Mouse (Mus musculus) limb, embryonic 12.5 days (tissue): ENCODE measurements around the gene Srebf2. TPM values are rescaled to one million over a fixed set of nuclear protein-coding genes. Genes with fewer than 3 reads are reported as not detected.
A peak's percentile ranks its signal among the peaks of the same experiment; 100 is the strongest.

Experiments used
- ATAC-seq: fragments of 200-750 bp; cut with Nextera tagmentation; 2 replicates; pipeline ENCODE4 v1.8.0; 2017; ENCODE audit warnings: low read depth, moderate TSS enrichment; ENCODE audit not compliant: insufficient number of reproducible peaks, insufficient read depth, low FRiP score, low TSS enrichment
- H3K27ac ChIP-seq: fragments of 300-500 bp; sonication (generic); 2 replicates; pipeline ENCODE4 v1.5.1; 2016; ENCODE audit warnings: mild to moderate bottlenecking, moderate library complexity
- H3K27me3 ChIP-seq: fragments of 300-500 bp; sonication (generic); 2 replicates; pipeline ENCODE4 v1.6.1; 2016; ENCODE audit warnings: mild to moderate bottlenecking, moderate library complexity
- H3K36me3 ChIP-seq: fragments of 300-500 bp; sonication (generic); 2 replicates; pipeline ENCODE4 v1.6.1; 2016; ENCODE audit warnings: mild to moderate bottlenecking, moderate library complexity
- H3K4me1 ChIP-seq: fragments of 300-500 bp; sonication (generic); replicated peaks from 2 replicates; pipeline ENCODE4 v1.6.1; 2016
- H3K4me2 ChIP-seq: fragments of 300-500 bp; sonication (generic); 2 replicates; pipeline ENCODE4 v1.6.1; 2016; ENCODE audit warnings: mild to moderate bottlenecking, moderate library complexity
- H3K4me3 ChIP-seq: fragments of 300-500 bp; sonication (generic); replicated peaks from 2 replicates; pipeline ENCODE4 v1.5.1; 2016; ENCODE audit warnings: mild to moderate bottlenecking
- H3K9ac ChIP-seq: fragments of 300-500 bp; sonication (generic); replicated peaks from 2 replicates; pipeline ENCODE4 v1.6.1; 2016; ENCODE audit warnings: mild to moderate bottlenecking, moderate library complexity
- H3K9me3 ChIP-seq: fragments of 300-500 bp; sonication (generic); 2 replicates; pipeline ENCODE4 v1.6.1; 2016; ENCODE audit warnings: mild to moderate bottlenecking, moderate library complexity
- WGBS: fragments of 180-500 bp; shearing (Covaris S2); methylation state at CpG from one replicate; pipeline ENCODE4 v1.1.7; 2016; 5-methylcytosine and 5-hydroxymethylcytosine counted together
- polyA plus RNA-seq: library from polyadenylated mRNA; unstranded; fragments of >200 nt; fragmentation: Nextera tagmentation; extraction: Ambion mirVana; gene quantifications from 2 replicates; pipeline ENCODE4 v1.2.1, GENCODE M21; 2016

The Srebf2 gene
- polyA plus RNA-seq, 1 experiment from 2014 or later, result 186 TPM

DNA sequence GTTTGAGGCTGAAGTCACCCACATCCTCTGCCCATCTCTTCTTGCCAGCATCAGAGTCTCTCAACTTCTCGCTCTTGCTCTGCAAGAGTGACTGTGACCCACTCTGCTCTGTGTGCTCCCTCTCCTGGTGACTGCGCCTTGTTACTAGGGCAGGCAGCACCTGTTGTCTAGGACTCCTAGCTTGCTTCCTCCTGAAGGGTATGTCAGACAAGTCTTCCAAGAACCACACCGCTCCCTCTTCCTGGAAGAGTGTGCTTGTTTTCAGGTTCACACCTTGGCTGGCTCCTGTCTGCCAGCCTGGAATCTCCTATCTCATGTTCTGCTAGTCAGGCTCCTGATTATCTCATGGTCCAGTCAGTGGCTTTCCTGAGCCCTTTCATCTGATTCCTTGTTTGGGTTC, 6.6 kb upstream of the Srebf2 start:
- Histone ChIP-seq H3K4me3 (no peak overlapping the region), H3K4me2 (no peak overlapping the region), H3K36me3 (peaks cover 26% of the 10 kb centered on the region), H3K4me1 (0 out of 2 replicates have a peak, but pooled peaks cover 1% of the 10 kb centered on the region), H3K27me3 (no peaks in the 10 kb centered on the region), H3K27ac (no peak overlapping the region), H3K9ac (no peak overlapping the region), H3K9me3 (no peaks in the 10 kb centered on the region)
- ATAC-seq, result no peak
- WGBS, result 80% methylated on average over 3 of the region's 3 CpGs

DNA sequence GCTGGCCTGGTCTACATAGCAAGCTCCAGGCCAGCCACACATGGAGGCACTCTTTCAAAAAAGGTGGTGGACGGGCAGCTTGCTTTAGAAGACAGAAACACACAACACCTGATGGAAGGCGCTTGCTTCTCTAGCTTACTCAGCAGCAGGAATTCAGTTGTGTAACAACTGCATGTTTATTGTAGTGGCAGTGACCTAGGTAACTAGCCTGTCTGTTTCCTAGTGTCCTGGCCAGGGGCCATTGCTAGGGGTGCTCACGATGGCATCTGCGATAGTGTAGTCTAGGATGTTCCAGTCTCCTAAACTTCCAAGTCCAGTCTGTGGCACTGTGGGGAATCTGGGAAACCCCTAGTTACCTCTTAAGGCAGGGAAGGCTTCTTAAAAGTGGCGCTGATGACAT, 2.8 kb upstream of the Srebf2 start:
- Histone ChIP-seq H3K27ac (0 out of 2 replicates have a peak overlapping the region, but pooled peaks have one; percentile 20), H3K9ac (no peak overlapping the region), H3K27me3 (no peaks in the 10 kb centered on the region), H3K9me3 (no peaks in the 10 kb centered on the region), H3K4me3 (no peak overlapping the region), H3K4me2 (no peak overlapping the region), H3K4me1 (peaks cover 21% of the 10 kb centered on the region), H3K36me3 (peaks cover 26% of the 10 kb centered on the region)
- 86% methylated on average over 5 of the region's 5 CpGs for WGBS
- no peak for ATAC-seq

DNA sequence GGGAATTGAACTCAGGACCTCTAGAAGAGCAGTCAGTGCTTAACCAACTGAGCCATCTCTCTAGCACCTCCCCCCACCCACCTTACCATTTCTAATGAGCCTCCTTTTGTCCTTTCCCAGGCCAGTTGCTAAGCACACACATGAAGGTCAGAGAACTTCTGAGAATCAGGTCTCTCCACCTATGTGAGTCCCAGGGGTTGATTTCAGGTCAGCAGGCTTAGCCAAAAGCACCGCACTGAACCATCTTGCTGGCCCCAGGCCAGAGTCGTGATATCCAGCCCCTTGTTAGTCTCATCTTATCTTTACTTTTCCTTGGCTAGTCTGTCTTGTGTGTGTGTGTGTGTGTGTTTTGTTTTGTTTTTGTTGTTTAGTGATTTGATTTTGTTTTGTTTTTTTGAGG, 1.6 kb upstream of the Srebf2 start:
- Histone ChIP-seq H3K36me3 (peaks cover 19% of the 10 kb centered on the region), H3K4me1 (peaks cover 25% of the 10 kb centered on the region), H3K27ac (peak overlapping the region; percentile 95), H3K9me3 (no peaks in the 10 kb centered on the region), H3K4me2 (no peak overlapping the region), H3K27me3 (no peaks in the 10 kb centered on the region), H3K9ac (0 out of 2 replicates have a peak overlapping the region, but pooled peaks have one; percentile 0), H3K4me3 (no peak overlapping the region)
- 62% methylated on average over 2 of the region's 2 CpGs for WGBS
- ATAC-seq, result no peak

DNA sequence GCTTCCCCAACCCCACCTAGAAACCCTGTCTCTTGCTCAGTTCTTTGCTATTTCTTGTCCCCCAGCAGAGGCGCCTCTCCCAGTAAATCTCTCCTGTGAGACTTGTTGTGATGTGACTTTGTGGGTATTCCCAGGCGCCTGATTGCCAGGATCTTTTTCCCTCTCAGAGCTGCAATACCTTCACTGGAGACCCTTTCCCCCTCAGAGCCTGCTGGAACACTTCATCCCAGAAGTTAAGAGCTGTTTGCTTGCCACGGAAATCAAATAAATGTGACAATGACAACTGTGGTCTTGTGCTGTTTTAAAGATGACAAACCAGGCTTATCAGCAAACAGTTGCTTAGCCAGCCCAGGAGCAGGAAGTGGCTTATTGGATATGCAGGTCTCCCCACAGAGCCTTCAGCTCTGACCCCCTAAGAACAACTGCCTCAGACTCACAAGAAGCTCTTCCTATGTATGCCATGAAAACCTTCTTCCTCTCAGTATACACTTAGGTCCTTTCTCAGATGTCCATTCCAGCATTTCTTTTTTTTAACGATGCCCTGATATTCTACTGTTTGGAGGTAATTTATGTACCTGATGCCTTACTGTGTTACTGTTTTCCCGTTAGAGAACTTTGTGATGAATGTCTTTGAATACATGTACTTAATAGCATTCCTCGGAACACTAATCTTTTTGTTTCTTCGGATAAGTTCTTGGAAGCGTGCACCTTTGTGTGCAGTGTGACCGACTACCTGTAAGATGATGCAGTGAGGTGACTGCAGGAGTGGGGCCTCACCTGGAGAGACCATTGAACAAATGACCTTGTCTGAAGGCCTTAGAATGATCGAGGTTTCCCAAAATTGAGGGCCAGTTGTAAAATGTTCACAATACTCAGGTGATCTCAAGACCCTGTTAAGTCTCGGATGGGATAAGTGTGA, 871 bp upstream of the Srebf2 start:
- ATAC-seq, result no peak; the same call in 1 of the 2 replicates
- Histone ChIP-seq H3K27ac (peak overlapping the region; percentile 95), H3K4me1 (peaks cover 25% of the 10 kb centered on the region), H3K9ac (peak overlapping the region; percentile 40), H3K9me3 (no peaks in the 10 kb centered on the region), H3K36me3 (peaks cover 19% of the 10 kb centered on the region), H3K27me3 (no peaks in the 10 kb centered on the region), H3K4me2 (peak overlapping the region; percentile 54), H3K4me3 (peak overlapping the region; percentile 85)
- 16% methylated on average over 11 of the region's 11 CpGs for WGBS

DNA sequence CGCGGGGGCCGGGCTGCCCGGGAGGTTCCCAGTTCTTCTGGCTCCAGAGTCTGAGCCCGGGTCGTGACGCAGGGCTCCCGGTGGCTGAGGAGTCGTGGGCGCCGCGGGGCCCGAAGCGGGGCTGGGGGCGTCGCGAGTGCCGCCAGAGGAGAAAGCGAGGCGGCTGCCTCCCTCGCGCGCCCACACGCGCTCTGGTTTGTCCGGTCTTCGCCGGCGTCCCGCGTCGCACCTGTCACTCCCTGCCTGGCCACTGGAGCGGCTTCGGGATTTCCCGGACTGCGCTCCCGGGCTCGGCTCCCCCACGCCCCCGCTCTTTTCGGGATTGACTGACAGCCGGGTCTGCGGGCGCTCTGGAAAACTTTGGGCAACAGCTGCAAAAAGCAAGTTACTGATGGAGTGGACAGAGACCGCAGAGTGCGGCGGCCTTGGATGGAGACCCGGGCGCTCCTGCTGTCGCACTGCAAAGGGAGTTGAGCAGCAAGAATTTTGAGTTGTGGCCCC, 680 bp downstream of the Srebf2 start:
- H3K9ac ChIP-seq, result peak overlapping the region; percentile 88
- peak overlapping the region; percentile 96 for H3K27ac ChIP-seq
- peak overlapping the region; percentile 85 for H3K4me3 ChIP-seq
- H3K4me1 ChIP-seq, result peaks cover 32% of the 10 kb centered on the region
- H3K27me3 ChIP-seq, result no peaks in the 10 kb centered on the region
- H3K4me2 ChIP-seq, result peak overlapping the region; percentile 78
- no peak for ATAC-seq
- H3K36me3 ChIP-seq, result peaks cover 8% of the 10 kb centered on the region; the same call in 1 of the 2 replicates
- WGBS, result under 1% methylated on average over 49 of the region's 50 CpGs
- H3K9me3 ChIP-seq, result no peaks in the 10 kb centered on the region

DNA sequence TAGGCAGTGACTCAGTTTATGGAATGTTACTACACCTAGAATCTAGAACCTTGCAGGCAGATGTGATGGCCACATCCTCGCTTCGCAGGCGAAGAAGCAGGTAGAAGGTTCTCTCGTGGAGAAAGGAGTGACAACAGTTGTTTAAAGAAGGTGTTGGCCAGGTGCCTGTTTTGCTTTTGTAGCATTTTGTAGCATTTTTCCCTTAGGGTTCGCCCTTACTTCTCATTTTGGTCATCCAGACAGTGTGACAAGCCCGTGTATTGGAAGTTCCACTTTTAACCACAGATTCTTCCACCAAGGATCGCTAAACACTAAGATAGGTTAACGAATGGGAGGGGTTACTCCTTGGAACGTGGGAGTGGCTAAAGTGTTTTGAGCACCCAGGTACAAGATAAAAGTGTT, 1.5 kb downstream of the Srebf2 start:
- WGBS, result 30% methylated on average over 9 of the region's 9 CpGs
- Histone ChIP-seq H3K4me3 (peak overlapping the region; percentile 85), H3K36me3 (peaks cover 8% of the 10 kb centered on the region; the same call in 1 of the 2 replicates), H3K4me1 (peaks cover 34% of the 10 kb centered on the region), H3K9ac (peak overlapping the region; percentile 88), H3K27me3 (no peaks in the 10 kb centered on the region), H3K9me3 (no peaks in the 10 kb centered on the region), H3K4me2 (peak overlapping the region; percentile 78), H3K27ac (peak overlapping the region; percentile 96)
- no peak for ATAC-seq

DNA sequence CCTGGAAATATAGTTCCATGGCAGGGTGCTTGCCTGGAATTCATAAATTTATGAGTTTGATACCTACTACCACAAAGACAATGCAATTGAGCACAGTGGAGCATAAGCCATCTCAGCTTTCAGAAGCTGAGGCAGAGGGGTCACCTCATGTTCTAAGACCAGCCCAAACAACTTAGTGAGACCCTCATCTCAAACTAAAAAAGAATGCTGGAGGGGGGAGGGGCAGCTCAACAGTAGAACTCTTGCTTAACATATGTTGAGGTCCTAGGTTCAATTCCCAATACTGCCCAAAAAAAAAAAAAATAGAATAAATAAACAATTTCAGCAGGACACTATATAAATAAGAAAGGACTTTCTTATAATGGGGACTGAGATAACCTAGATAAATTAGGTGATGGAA, 3.1 kb downstream of the Srebf2 start:
- no peak overlapping the region for H3K4me2 ChIP-seq
- ATAC-seq, result no peak
- no peak overlapping the region for H3K9ac ChIP-seq
- no peak overlapping the region for H3K4me3 ChIP-seq
- no peaks in the 10 kb centered on the region for H3K27me3 ChIP-seq
- no peaks in the 10 kb centered on the region for H3K9me3 ChIP-seq
- peaks cover 41% of the 10 kb centered on the region for H3K4me1 ChIP-seq
- no peak overlapping the region for H3K27ac ChIP-seq
- peaks cover 8% of the 10 kb centered on the region; the same call in 1 of the 2 replicates for H3K36me3 ChIP-seq

DNA sequence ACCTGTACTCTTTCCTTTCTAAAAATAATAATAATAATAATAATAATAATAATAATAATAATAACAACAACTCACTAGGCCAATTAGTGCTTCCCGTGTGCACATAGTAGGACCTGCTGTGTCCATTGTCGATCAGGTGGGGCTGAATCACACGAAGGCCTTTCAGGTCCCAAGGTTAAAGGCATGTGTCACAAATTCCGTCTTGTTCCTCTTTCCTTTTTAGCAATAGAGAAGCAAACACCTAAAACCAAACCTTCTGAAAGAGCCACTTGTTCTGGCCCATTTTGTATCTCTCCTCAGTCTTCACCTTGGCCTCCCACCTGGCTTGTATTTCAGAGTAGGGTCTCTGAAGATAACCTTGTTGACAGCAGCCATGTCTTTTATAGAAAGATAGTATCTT, 4.2 kb downstream of the Srebf2 start:
- Histone ChIP-seq H3K4me3 (no peak overlapping the region), H3K27ac (no peak overlapping the region), H3K27me3 (no peaks in the 10 kb centered on the region), H3K9ac (no peak overlapping the region), H3K9me3 (no peaks in the 10 kb centered on the region), H3K4me1 (peaks cover 33% of the 10 kb centered on the region), H3K4me2 (no peak overlapping the region), H3K36me3 (peaks cover 8% of the 10 kb centered on the region; the same call in 1 of the 2 replicates)
- ATAC-seq, result no peak
- 92% methylated on average over 4 of the region's 4 CpGs for WGBS

DNA sequence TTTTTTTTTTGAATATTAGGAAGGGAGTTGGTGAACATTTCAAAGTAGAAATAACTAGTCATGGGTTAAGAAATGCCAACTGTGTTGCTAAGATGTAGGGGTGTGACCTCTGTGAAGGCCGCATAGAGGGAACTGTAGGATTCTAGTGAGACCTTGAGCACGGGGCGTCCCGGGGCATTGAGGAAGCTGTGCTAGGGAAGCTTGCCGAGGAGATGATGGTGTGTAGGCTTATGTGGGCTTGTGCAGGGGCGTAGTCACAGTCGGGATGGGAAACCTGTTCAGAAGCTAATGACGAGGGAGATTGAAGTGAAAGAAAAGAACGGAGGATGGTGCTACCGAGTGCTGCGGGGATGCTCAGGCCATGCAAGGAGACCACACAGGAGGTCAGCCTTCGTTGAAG, 5.0 kb downstream of the Srebf2 start:
- Histone ChIP-seq H3K4me3 (no peak overlapping the region), H3K4me2 (no peak overlapping the region), H3K27me3 (no peaks in the 10 kb centered on the region), H3K27ac (no peak overlapping the region), H3K9ac (no peak overlapping the region), H3K9me3 (0 out of 2 replicates have a peak, but pooled peaks cover 5% of the 10 kb centered on the region), H3K36me3 (peaks cover 17% of the 10 kb centered on the region; the same call in 1 of the 2 replicates), H3K4me1 (peaks cover 29% of the 10 kb centered on the region)
- no peak for ATAC-seq
- WGBS, result 86% methylated on average over 12 of the region's 12 CpGs

DNA sequence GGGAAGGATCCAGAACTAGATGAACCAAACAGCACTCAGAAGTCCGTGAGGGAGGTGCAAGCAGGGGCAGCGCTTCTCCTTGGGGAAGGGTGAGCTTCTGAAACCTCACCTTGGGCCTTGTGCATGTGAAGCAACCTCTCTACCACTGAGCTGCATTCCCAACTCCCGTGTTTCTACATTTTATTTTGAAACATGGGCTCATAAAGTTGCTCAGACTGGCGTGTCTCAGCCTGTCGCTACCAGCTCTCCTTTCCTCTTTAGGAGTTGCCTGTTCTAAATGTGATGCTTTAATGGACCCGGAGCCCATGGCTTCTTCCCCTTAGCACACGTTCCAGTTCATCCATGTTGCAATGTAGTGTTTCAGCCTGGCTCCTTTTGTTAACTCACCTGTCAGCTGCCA, 5.5 kb downstream of the Srebf2 start:
- Histone ChIP-seq H3K9ac (no peak overlapping the region), H3K36me3 (peaks cover 17% of the 10 kb centered on the region; the same call in 1 of the 2 replicates), H3K27ac (no peak overlapping the region), H3K4me3 (no peak overlapping the region), H3K27me3 (no peaks in the 10 kb centered on the region), H3K4me2 (no peak overlapping the region), H3K4me1 (peaks cover 32% of the 10 kb centered on the region), H3K9me3 (0 out of 2 replicates have a peak, but pooled peaks cover 5% of the 10 kb centered on the region)
- WGBS, result 80% methylated on average over 7 of the region's 7 CpGs
- ATAC-seq, result no peak

DNA sequence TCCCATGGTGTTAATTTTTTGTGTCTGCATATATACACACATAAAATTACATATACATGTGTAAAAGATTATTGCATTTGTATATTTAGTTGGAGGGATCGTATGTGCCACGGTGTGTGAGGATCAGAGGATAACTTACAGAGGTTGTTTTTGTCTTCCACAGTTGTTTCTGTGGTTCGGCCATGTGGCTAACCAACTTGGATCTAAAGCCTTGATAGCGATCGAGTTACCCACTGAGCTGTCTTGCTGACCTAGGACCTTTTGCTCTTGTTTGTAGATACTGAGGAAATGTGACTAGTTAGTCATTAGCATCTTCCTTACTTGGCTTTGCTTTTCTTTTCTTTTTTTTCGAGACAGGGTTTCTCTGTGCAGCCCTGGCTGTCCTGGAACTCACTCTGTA, 9.3 kb downstream of the Srebf2 start:
- peaks cover 57% of the 10 kb centered on the region for H3K4me1 ChIP-seq
- H3K4me2 ChIP-seq, result no peak overlapping the region
- peaks cover 17% of the 10 kb centered on the region; the same call in 1 of the 2 replicates for H3K36me3 ChIP-seq
- 0 out of 2 replicates have a peak, but pooled peaks cover 5% of the 10 kb centered on the region for H3K9me3 ChIP-seq
- WGBS, result 88% methylated on average over 6 of the region's 6 CpGs
- H3K27me3 ChIP-seq, result no peaks in the 10 kb centered on the region
- no peak overlapping the region for H3K9ac ChIP-seq
- no peak for ATAC-seq
- no peak overlapping the region for H3K4me3 ChIP-seq
- H3K27ac ChIP-seq, result no peak overlapping the region
